Mouse (Mus musculus): ENCODE data around the gene Rsbn1l. TPM values are rescaled to one million over a fixed set of nuclear protein-coding genes. Genes with fewer than 3 reads are reported as not detected.
"Not testable (repeated sequence)": the region's sequence is repeated elsewhere in the genome, so short reads cannot be mapped to it uniquely, and the experiment has no call there.

Gene Rsbn1l
- total RNA-seq, 2 experiments from 2014 or later: 14.1 to 14.6 TPM

DNA sequence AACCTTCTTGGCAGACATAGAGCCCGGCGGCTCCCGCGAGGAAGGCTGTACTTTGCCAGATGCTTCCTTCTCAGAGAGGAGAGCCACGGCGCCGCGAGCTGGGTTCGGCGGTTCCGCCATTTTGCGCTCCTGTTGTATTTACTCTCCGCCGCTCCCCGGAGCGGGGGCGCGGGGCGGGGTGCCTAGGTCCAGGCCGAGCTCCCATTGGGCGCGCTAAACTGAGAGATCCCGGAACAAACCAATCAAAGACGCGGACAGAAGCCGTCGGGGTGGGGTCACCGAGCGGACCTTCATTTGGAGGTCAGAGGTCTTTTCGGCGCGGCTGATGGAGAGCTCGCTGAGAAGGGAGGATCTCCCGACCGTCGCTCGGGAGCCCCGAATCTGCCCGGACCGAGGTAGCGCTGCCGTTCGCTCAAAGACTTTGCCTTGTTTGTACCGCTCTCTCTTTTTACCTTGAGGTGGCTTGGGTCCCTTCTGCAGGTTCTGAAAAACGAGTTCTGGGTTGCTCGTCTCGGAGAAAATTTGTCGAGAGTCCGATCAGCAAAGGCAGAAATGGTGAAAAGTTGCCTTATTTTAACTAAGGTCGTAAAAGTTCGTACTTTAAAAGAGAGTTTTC, 4.4 kb downstream of the Rsbn1l start:
- intact Hi-C loops (cut with DNase I): loop anchor here (5.0 kb wide), 1 partner anchor 39 kb away; no protein-coding TSS in a partner anchor
- DNase-seq (ENCODE audit: extremely low spot score in 1 of 2, low spot score in 2 of 2): peak; percentile 95 to 97

DNA sequence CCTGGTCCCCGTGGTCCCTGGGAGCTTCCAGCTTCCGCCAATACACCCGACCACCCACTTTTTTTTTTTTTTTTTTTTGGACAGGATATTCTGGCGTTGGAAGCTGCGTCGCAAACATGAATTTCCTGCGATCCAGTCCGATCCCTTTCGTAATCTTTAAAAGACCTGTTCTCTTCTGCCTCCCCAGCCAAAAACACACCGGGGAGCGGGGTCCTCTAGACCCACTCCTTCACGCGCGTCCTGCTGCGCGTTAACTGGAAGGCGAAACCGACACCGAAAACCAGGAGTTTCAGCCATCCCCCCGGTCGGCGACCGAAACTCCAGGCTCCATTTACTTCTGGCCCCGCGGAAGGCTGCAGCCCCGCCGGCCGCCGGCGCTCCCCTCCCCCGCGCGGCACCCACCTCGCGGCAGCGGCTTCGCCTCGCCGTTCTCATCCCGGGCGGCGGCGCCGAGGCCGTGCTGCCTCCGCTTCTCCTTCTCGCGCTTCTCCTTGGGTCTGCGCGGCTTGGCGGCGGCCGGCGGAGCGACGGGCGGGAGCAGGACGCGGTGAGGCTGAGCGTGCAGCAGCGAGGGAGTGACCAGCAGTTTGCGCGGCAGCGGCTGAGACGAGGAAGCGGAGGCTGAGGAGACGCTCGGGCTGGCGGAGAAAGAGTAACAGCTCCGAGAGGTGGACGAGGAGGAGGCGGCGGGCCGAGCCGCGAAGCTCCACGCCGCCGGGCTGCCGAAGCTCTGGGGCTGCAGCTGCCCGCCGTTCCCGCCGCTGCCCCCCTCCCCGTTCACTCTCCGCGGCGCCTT, 5.1 kb downstream of the Rsbn1l start:
- DNase-seq (ENCODE audit: extremely low spot score in 1 of 2, low spot score in 2 of 2): peak in 1 of 2 experiments; percentile 77
- intact Hi-C loops (cut with DNase I): loop anchor here (5.0 kb wide), 1 partner anchor 39 kb away; no protein-coding TSS in a partner anchor

DNA sequence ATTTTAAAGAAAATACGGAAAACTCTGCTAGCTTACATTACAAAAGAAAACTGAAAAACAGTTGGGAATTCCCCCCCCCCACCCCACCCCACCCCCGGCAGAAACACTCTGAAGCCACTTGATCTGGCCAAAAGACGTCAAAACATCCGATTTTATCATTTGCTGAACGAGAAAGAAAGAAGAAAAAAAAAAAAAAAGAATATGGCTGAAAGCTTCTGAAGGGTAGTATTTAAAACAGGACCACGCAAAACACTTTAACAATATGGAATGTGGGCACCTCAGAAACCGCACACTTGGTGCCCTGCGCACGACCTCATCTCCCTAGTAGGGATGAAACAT, 5.7 kb downstream of the Rsbn1l start:
- no peak for DNase-seq (ENCODE audit: extremely low spot score in 1 of 2, low spot score in 2 of 2)
- intact Hi-C loops (cut with DNase I): loop anchor here (5.0 kb wide), 1 partner anchor 38 kb away; no protein-coding TSS in a partner anchor

DNA sequence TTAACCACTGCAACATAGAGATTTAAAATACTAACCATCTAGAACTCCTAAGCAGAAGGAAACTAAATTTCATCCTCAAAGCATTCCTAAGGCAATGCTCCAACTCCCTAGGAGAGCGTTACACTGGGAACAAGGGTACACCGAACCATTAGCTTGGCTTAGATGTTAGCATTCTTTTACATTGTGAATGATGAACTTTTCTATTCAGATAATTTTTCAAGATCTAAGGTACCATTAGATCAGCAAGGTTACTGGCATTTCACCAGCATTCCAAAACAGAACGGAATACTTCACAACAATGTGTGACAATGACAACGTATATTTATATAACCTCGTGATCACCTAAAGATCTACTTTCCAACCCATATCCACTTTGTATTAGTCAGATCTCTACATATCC, 6.1 kb downstream of the Rsbn1l start:
- DNase-seq (ENCODE audit: extremely low spot score in 1 of 2, low spot score in 2 of 2): no peak
- intact Hi-C loops (cut with DNase I): loop anchor here (5.0 kb wide), 1 partner anchor 38 kb away; no protein-coding TSS in a partner anchor

DNA sequence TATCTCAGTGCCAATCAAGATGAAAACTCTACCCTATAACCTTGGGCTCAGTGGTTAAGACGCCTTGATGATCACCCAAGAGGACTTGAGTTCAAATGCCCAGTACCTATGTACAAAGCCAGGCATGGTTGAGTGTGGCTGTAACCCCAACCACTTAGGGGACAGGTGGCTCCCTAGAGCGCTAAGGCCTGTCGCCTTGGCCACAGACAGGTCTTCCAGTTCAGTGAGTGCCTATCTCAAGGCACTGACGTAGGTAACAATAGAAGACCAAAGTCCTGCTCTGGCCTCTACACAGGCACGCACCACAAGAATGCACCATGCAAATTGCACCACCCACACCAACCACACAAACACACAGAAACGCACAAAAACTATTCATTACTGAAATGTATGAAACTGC, 9.3 kb downstream of the Rsbn1l start:
- intact Hi-C loops (cut with DNase I): no loop called here
- DNase-seq (ENCODE audit: extremely low spot score in 1 of 2, low spot score in 2 of 2): no peak

DNA sequence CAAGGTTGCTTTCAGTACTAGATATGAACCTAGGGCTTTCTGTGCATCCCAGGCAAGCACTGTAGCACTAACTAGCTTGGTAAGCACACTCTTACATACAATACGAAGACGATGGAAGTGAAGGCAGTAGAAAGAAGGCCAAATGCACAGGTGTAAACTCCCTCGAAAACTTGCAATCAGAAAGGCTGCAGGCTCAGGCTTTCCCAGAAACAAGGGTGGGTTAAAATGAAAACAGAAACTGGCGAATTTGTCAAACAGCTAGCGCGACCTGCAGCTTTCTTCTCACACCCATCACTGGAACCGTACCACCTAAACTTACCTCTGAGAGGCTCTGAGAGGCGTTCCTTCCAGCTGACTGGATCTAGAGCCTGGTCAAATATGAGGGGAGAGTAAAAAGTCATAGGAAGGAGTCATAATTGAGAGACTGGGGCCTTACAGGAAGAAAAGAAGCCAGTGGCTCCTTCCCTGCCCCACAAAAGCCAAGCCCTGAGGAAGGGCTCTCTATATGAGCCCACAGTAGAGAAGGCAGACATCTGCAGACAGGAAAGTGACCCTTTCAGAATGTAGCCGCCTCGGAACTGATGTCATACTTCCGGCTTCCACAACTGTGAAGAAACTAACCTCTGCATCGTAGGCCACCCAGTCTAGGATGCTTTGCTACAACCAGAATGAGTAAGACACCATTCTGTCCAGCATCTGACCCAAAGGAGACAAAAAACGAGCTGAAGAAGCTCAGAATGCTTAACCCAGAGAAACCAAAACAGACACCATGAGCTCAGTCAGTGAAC, 11.0 kb downstream of the Rsbn1l start:
- intact Hi-C loops (cut with DNase I): no loop called here
- peak in 1 of 2 experiments; percentile 32 for DNase-seq (ENCODE audit: extremely low spot score in 1 of 2, low spot score in 2 of 2)

DNA sequence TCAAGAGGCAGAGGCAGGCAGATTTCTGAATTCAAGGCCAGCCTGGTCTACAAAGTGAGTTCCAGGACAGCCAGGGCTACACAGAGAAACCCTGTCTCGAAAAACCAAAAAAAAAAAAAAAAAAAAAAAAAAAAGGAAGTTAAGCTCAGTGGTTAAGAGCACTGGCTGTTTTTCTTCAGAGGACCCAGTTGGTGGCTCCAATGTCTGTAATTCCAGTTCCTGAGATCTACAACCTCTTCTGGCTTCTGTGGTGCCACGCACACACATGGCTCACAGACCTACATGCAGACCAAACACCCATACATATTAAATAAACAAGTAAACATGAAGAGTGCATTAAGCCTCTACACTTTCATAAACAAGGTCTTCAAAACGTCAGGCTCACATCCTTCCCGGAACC, 12.4 kb downstream of the Rsbn1l start:
- intact Hi-C loops (cut with DNase I); DNase-seq (ENCODE audit: extremely low spot score in 1 of 2, low spot score in 2 of 2): not testable (repeated sequence)

DNA sequence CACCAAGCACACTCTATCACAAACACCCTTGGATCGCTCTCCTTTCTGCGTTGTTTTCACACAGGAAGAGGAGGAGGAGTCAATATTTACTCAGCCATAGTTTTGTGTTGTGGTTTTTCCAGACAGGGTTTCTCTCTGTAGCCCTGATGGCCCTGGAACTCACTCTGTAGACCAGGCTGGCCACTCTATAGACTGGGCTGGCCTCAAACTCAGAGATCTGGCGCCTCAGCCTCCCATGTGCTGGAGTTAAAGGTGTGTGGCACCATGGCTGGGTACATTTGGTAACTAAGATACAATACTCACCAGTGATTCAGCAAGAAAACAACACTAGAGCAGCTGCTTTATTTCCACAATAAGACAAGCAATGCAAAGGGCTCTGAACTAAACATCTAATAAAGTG, 13.7 kb downstream of the Rsbn1l start:
- intact Hi-C loops (cut with DNase I): no loop called here
- no peak for DNase-seq (ENCODE audit: extremely low spot score in 1 of 2, low spot score in 2 of 2)

GRCm38 (mm10) chr5:20941205-20941604, 15.0 kb downstream of the Rsbn1l start:
- DNase-seq (ENCODE audit: extremely low spot score in 1 of 2, low spot score in 2 of 2): no peak
- intact Hi-C loops (cut with DNase I): no loop called here

DNA sequence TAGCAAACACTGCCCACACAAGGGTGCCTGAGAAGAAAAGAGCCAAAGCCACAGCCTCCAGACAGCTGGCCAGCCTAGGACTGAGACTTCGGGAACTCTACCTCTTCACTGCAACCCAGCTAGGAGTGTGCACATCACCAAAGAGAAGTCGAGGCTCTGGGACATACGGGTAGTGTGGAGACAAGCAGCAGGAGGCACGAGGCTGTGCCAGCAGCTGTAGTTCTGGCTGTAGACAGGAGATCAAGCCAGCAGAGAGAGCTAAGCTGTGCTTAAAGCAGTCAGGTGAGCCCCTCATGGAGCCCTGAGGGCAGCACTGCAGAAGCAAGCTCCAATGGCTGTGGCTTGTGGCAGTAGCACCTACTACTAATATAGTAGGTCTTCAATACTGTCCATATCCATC, 15.5 kb downstream of the Rsbn1l start:
- DNase-seq (ENCODE audit: extremely low spot score in 1 of 2, low spot score in 2 of 2): no peak
- intact Hi-C loops (cut with DNase I): no loop called here

DNA sequence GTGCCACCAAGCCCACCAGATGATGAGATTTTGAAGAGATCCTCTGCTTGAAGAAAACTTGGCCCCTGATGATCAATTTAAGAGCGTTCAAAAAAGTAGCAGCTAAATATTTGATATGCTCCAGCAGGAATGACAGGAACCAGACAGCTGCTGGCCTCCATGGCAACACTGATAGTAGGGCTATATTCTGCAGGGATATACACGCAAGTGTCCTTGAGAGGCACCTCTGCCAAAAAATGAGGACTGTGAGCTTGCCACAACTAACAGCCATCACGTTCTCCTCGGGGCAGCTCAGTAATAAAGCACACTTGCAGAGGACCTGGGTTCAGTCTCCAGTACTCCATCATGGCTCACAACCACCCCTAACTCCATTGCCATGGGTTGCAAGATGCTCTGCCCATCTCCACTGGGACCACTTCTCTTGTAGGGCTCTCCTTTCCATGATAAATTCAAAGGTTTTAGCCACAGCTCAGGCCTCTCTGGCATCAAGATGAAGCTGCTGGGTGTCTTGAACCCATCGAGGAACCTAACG, 16.1 kb downstream of the Rsbn1l start:
- DNase-seq (ENCODE audit: extremely low spot score in 1 of 2, low spot score in 2 of 2): no peak
- intact Hi-C loops (cut with DNase I): no loop called here

GRCm38 (mm10) chr5:20938523-20938922, 17.7 kb downstream of the Rsbn1l start:
- DNase-seq (ENCODE audit: extremely low spot score in 1 of 2, low spot score in 2 of 2): no peak
- intact Hi-C loops (cut with DNase I): no loop called here

DNA sequence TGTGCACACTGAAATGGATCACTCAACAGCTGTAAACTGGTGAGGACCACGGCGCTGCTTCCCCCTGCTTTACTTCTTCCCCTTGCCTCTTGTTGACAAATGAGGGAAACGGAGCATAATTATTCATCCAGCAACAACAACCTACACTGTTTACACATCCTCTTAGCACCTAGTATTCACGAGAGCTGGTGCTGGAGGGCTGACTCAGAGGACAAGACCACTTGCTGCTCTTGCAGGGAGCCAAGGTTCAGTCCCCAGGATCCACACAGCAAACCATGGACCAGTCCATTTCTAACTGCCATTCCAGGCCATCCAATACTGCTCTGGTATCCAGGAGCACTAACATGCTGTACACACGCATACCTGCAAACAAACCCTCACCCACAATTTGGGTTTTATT, 20.3 kb downstream of the Rsbn1l start:
- DNase-seq (ENCODE audit: extremely low spot score in 1 of 2, low spot score in 2 of 2): no peak

DNA sequence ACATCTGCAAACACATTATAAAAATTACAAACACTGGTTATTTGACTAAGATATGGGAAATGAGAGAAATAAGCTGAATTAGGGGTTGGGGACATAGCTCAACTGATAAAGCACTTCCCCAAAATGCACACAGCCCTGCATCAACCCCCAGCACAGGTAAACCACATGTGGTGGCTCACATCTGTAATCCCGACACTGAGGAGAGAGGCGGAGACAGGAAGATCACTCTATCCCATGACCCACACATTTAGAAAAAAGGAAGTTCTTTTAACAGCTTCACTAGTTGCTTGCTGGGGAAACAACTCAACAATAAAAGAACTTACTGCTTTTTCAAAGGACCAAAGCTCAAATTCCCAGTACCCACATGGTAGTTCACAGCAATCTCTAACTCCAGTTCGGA, 23.6 kb downstream of the Rsbn1l start:
- DNase-seq (ENCODE audit: extremely low spot score in 1 of 2, low spot score in 2 of 2): no peak
- intact Hi-C loops (cut with DNase I): no loop called here

More for the DNA sequence above, 20.3 kb downstream of the Rsbn1l start:
- intact Hi-C loops (cut with DNase I): no loop called here

DNA sequence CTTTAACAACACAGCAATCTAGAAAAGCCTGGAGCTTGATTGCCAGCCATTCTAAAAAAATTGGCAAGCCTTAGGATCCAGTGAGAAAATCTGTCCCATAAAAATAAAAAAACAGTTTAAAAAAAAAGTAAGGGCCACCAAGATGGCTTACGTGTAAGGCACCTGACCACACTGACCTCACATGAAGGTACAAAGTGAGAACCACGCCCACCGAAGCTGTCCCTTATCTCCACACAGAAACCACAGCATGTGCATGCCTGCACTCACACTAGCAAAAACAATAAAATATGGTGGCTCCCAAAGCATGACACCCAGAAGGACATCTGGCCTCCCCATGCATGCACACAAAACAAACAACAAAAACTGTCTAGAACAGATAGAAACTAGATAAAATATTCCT, 24.9 kb downstream of the Rsbn1l start:
- intact Hi-C loops (cut with DNase I): no loop called here
- no peak for DNase-seq (ENCODE audit: extremely low spot score in 1 of 2, low spot score in 2 of 2)

- no peak for DNase-seq (ENCODE audit: extremely low spot score in 1 of 2, low spot score in 2 of 2)
- intact Hi-C loops (cut with DNase I): no loop called here
Observed at GRCm38 (mm10) chr5:20930430-20930829, 25.8 kb downstream of the Rsbn1l start.

DNA sequence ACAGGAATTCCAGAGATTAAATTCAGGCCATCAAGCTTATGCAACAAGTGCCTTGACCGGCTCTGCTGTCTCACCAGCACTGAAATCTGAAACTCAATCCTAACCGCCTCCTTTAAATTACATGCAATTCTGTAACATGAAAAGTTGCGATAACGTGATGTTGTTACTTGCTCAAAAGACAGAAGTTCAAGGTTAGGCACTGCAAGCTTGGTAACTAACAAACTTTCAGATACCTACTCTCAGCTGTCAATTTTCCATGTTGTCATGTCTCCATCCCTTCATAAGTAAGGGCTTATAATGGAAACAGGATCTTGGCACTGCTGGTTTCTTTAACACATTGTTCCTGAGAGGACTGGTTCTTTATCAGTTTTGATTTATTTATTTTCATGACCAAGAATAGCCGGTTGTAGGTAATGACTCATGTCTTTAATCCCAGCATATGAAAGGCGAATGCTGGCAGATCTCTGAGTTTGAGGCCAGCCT, 26.5 kb downstream of the Rsbn1l start:
- no peak for DNase-seq (ENCODE audit: extremely low spot score in 1 of 2, low spot score in 2 of 2)
- intact Hi-C loops (cut with DNase I): no loop called here

DNA sequence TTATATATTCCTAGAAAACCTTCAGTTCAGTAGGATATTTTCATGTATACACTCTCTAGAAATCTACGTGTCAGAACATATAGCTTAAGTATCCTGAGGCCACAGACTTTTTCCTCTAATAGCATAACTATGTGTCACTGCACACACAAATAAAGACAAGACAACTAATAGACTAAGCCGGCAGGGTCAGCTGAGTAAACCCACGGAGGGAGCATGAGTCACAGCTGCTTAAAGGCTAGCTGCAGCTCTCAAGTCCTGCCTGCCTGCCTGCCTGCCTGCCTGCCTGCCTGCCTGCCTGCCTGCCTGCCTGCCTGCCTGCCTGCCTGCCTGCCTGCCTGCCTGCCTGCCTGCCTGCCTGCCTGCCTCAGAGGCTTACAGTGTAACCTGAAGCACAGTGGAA, 30.7 kb downstream of the Rsbn1l start:
- intact Hi-C loops (cut with DNase I): no loop called here
- no peak for DNase-seq (ENCODE audit: extremely low spot score in 1 of 2, low spot score in 2 of 2)

GRCm38 (mm10) chr5:20924608-20925007, 31.6 kb downstream of the Rsbn1l start:
- no peak for DNase-seq (ENCODE audit: extremely low spot score in 1 of 2, low spot score in 2 of 2)
- intact Hi-C loops (cut with DNase I): no loop called here

Data from left cerebral cortex, postnatal 10 days (tissue).